Mouse (Mus musculus) right cerebral cortex, adult 18-20 months (tissue): ENCODE results near the gene Krt80.
"Not testable (repeated sequence)": the region's sequence is repeated elsewhere in the genome, so short reads cannot be mapped to it uniquely, and the experiment has no call there.

ENCODE experiments used
- DNase-seq: peaks from one replicate; pipeline ENCODE4 v3.0.0; 2022; ENCODE audit warnings: mixed read lengths

Gene Krt80

DNA sequence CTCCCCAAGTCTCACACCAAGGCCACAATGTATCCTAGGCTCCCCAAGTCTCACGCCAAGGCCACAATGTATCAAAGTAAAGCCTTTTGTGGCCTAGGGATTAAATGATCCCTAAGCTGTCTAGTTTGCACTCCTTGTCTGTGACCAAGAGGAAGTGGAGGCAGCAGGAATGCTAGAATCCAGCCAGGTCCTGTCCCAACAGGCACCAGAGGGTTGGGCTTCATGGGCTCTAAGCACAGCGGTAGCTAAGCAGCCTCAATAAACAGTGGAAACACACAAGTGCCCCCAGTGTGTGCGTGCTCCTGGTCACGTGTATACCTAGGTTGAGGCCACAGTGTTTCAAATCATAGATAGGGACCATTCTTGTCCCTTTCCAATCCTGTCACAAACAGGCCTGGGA, 31.6 kb downstream of the Krt80 start:
- no peak for DNase-seq

- DNase-seq, result no peak
Measured at GRCm38 (mm10) chr15:101336474-101337174, 33.3 kb downstream of the Krt80 start.

GRCm38 (mm10) chr15:101333648-101334047, 36.3 kb downstream of the Krt80 start:
- no peak for DNase-seq

- DNase-seq, result no peak
Measured at GRCm38 (mm10) chr15:101333165-101333564, 36.8 kb downstream of the Krt80 start.

GRCm38 (mm10) chr15:101332370-101332769, 37.6 kb downstream of the Krt80 start:
- DNase-seq, result no peak

DNA sequence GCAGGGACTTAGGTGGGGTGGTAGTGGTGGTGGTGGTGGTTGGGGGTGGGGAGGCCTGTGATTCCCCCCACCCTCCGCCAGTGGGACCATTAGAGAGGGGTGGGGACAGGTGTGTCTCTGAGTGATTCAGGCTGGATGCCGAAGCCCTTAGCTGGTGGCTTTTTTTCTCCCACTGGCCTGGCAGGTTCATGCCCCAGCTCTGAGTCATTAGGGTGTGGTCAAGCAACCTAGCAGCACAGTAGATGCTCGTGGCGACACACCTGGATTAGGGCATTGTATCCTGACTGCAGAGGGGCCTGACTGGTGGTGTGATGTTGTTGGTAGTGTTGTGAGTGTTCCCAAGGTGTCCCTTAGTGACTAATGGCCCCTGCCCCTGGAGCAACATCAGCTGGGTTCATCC, 38.9 kb downstream of the Krt80 start:
- DNase-seq, result no peak

GRCm38 (mm10) chr15:101329564-101329892, 40.4 kb downstream of the Krt80 start:
- DNase-seq, result no peak

DNA sequence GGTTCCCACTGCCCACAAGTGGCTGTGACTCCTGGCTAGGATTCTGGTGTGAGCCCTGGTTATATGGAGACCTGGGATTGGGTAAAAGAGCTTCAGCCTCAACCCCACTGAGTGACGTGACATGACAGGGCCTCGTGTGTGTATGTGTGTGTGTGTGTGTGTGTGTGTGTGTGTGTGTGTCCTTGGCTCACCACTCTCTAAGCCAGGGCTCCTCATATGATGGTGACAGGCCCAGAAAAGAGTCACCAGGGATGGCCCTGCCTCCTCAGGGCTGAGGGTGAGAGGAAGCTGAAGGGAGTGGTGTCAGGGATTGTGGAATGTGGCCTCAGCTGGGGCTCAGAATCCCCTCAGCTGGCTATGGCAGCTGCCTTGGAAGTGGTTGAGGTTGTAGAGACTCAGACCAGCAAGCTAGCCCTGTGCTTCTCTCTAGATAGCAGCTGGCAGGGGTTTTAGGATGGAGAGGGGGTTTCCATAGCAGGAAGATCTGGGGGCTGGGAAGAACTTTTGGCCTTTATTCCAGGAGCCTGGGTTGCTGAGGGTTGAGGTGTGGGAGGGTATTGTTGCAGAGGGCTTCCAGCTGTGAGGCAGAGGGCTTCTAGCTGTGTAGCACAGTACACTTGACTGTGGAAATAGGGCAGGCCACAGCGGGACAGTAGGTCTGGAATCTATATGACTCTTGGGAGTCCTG, 40.9 kb downstream of the Krt80 start:
- DNase-seq, result no peak

DNA sequence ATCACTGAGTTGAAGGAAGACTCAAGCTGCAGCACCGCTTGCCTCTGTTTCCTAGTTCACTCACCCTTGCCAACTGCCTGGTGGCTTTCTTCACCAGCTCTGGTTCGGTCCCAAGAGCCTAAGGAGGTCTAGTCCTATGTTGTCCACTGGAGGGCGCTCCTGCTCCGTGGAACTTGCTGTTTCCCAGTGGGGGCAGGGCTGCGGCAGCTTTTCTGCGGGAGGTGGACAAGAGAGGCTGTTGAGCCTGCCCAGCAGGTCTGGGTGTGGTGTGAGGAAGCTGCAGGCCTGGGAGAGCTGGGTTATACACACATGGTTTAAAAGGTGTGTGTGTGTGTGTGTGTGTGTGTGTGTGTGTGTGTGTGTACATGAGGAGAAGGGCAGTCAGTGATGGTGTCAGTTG, 42.7 kb downstream of the Krt80 start:
- DNase-seq, result peak; percentile 81

GRCm38 (mm10) chr15:101325991-101326534, 43.9 kb downstream of the Krt80 start:
- no peak for DNase-seq

GRCm38 (mm10) chr15:101324409-101324808, 45.6 kb downstream of the Krt80 start:
- not testable (repeated sequence) for DNase-seq

- DNase-seq, result no peak
Measured at GRCm38 (mm10) chr15:101323511-101323910, 46.5 kb downstream of the Krt80 start.

GRCm38 (mm10) chr15:101322640-101323039, 47.3 kb downstream of the Krt80 start:
- no peak for DNase-seq

GRCm38 (mm10) chr15:101322106-101322505, 47.9 kb downstream of the Krt80 start:
- DNase-seq, result no peak

DNA sequence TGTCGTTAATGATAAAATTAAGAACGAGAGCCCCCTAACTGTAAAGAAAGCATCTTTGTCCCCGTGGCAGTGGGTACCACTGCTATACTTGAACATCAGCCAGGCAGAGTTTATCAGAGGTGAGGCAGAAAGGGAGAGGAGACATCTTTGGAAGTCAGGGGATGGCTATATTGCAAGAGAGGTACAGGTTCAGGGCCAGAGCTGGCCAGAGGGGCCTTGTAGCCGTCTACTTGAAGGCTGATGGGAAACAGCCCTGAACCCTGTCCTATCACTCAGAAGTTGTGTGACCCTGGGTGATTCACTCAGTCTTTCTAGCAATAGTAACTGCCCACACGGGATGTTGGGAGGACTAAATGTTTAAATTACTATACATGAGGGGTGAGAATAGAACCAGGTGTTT, 48.8 kb downstream of the Krt80 start:
- DNase-seq, result no peak

- DNase-seq, result no peak
Measured at GRCm38 (mm10) chr15:101320618-101321041, 49.3 kb downstream of the Krt80 start.

GRCm38 (mm10) chr15:101320010-101320617, 49.8 kb downstream of the Krt80 start:
- DNase-seq, result no peak

DNA sequence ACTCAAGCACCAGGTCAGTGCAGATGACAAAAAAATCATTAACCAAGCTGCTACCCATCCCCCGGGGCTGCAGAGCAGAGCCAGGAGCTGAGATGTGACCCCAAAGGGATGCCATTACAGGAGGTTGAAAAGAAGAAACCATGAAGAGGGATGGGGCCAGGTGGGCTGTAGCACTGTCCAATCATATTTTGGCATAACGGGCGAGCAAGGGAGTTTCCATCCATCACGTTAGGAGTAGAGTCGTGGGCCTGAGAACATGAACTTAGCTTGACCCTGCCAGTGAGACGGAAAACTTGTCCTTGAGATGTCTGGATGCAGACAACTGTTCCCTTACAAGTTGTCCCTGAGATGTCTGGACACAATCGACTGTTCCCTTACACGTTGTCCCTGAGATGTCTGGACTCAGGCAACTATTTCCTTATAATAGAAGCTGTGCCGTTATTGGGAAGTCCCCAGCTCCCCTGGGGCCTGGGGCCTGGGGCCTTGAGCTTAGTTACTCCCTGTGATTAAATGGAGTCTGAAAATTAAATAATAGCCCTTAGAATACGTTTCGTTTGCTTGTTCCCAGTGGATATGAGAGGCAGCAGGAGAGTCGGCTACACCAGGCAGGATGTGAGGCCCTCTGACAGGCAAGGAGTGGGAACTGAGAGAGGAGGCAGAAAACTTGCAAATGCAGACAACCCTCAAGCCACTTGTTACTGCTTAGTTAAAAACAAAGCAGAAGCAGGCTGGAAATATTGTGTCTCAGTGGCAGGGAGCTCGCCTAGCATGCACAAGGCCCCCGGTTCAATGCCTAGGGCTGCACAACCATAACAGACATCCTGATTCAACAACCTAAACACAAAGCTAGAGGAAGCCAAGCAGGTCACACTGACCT, 50.8 kb downstream of the Krt80 start:
- DNase-seq, result no peak

- no peak for DNase-seq
Measured at GRCm38 (mm10) chr15:101317814-101318500, 52.0 kb downstream of the Krt80 start.

DNA sequence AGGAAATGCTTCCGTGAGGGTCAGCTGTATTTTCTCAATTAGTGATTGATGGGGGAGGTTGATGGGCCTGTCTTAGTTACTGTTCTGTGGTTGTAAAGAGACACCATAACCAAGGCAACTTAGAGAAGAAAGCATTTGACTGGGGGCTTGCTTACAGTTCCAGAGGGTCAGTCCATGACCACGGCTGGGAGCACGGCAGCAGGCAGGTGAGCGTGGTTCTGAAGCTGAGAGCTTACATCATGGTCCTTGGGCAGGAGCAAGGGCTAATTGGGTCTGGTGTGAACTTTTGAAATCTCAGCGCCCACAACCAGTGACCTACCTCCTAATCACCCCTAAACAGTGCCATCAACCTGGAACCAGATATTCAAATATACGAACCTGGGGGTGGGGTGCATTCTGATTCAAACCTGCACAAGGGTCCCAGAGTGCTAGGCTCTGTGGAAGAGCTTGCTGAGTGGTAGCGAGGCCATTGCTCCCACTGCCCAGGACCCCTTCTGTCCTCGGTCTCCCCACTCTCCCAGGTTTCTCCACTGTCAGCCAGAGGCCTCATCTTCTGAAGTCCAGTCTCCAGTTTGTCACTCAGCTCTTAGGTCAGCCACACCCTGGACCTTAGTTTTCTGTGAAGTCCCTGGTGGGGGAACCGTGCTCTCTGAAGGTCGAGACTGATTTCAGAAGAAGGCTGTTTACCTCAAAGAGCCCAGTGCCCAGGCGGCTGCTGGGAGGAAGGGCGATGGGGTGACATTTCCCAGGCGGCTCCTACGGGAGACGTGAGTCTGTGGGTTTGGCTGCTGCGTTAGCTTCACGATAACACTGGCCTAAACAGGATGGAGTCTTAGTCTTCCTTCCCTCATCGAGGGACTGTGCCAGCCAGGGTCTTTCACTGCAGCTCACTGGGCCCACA, 52.8 kb downstream of the Krt80 start:
- DNase-seq, result no peak

- no peak for DNase-seq
Measured at GRCm38 (mm10) chr15:101316279-101316912, 53.6 kb downstream of the Krt80 start.
